Mouse (Mus musculus) embryonic facial prominence, embryonic 10.5 days (tissue): Measurements from ENCODE around the gene Arhgef3. TPM values are rescaled to one million over a fixed set of nuclear protein-coding genes. Genes with fewer than 3 reads are reported as not detected.

ENCODE experiments used
- DNase-seq: peaks from one replicate; pipeline ENCODE4 v3.0.0-alpha.2; 2017; ENCODE audit warnings: low spot score
- H3K27ac ChIP-seq: fragments of 300-500 bp; sonication (generic); replicated peaks from 2 replicates; pipeline ENCODE4 v1.5.1; 2016; ENCODE audit warnings: mild to moderate bottlenecking
- H3K27me3 ChIP-seq: fragments of 300-500 bp; sonication (generic); replicated peaks from 2 replicates; pipeline ENCODE4 v1.6.1; 2016; ENCODE audit warnings: low read depth, mild to moderate bottlenecking; ENCODE audit not compliant: poor library complexity, severe bottlenecking
- H3K36me3 ChIP-seq: fragments of 300-500 bp; sonication (generic); replicated peaks from 2 replicates; pipeline ENCODE4 v1.6.1; 2016; ENCODE audit warnings: mild to moderate bottlenecking, moderate library complexity
- H3K4me1 ChIP-seq: fragments of 300-500 bp; sonication (generic); 2 replicates; pipeline ENCODE4 v1.6.1; 2016
- H3K4me3 ChIP-seq: fragments of 300-500 bp; sonication (generic); 2 replicates; pipeline ENCODE4 v1.5.1; 2016; ENCODE audit warnings: mild to moderate bottlenecking, moderate library complexity
- H3K9me3 ChIP-seq: fragments of 300-500 bp; sonication (generic); 2 replicates; pipeline ENCODE4 v1.6.1; 2016; ENCODE audit warnings: mild to moderate bottlenecking
- WGBS: fragments of 180-500 bp; shearing (Covaris S2); methylation state at CpG from one replicate; pipeline ENCODE4 v1.1.7; 2016; 5-methylcytosine and 5-hydroxymethylcytosine counted together
- polyA plus RNA-seq: library from polyadenylated mRNA; unstranded; fragments of >200 nt; fragmentation: Nextera tagmentation; extraction: Ambion mirVana; gene quantifications from 2 replicates; pipeline ENCODE4 v1.2.1, GENCODE M21; 2016

Gene Arhgef3
- polyA plus RNA-seq, 1 experiment from 2014 or later, result 3.8 TPM

- H3K4me1 ChIP-seq, result peaks cover 16% of the 10 kb centered on the region
- H3K9me3 ChIP-seq, result no peaks in the 10 kb centered on the region
- no peak overlapping the region for H3K4me3 ChIP-seq
- H3K27ac ChIP-seq, result no peak overlapping the region
- no peaks in the 10 kb centered on the region for H3K36me3 ChIP-seq
- 84% methylated on average over 5 of the region's 5 CpGs for WGBS
- no peak for DNase-seq
- H3K27me3 ChIP-seq, result peaks cover 46% of the 10 kb centered on the region
Measured at GRCm38 (mm10) chr14:27118546-27118945, 3.8 kb downstream of the Arhgef3 start.

GRCm38 (mm10) chr14:27122646-27123045 is 7.9 kb downstream of the Arhgef3 start:
- H3K4me1 ChIP-seq, result peaks cover 5% of the 10 kb centered on the region; the same call in 1 of the 2 replicates
- no peaks in the 10 kb centered on the region for H3K36me3 ChIP-seq
- no peak overlapping the region for H3K4me3 ChIP-seq
- no peak overlapping the region for H3K27ac ChIP-seq
- 73% methylated on average over 3 of the region's 3 CpGs for WGBS
- H3K27me3 ChIP-seq, result peaks cover 10% of the 10 kb centered on the region
- DNase-seq, result no peak
- no peaks in the 10 kb centered on the region for H3K9me3 ChIP-seq

- no peak for DNase-seq
- Histone ChIP-seq H3K27me3 (peaks cover 2% of the 10 kb centered on the region), H3K36me3 (no peaks in the 10 kb centered on the region), H3K27ac (no peak overlapping the region), H3K4me1 (peaks cover 5% of the 10 kb centered on the region; the same call in 1 of the 2 replicates), H3K4me3 (no peak overlapping the region), H3K9me3 (no peaks in the 10 kb centered on the region)
- WGBS, result 63% methylated on average over 8 of the region's 8 CpGs
Measured at GRCm38 (mm10) chr14:27123543-27123942, 8.8 kb downstream of the Arhgef3 start.

- Histone ChIP-seq H3K4me3 (no peak overlapping the region), H3K27ac (no peak overlapping the region), H3K27me3 (no peaks in the 10 kb centered on the region), H3K9me3 (no peaks in the 10 kb centered on the region), H3K4me1 (no peaks in the 10 kb centered on the region), H3K36me3 (no peaks in the 10 kb centered on the region)
- WGBS, result 88% methylated on average over 3 of the region's 3 CpGs
- DNase-seq, result no peak
Measured at GRCm38 (mm10) chr14:27130031-27130430, 15.3 kb downstream of the Arhgef3 start.

- Histone ChIP-seq H3K27me3 (no peaks in the 10 kb centered on the region), H3K4me3 (no peak overlapping the region), H3K27ac (no peak overlapping the region), H3K4me1 (no peaks in the 10 kb centered on the region), H3K36me3 (no peaks in the 10 kb centered on the region), H3K9me3 (no peaks in the 10 kb centered on the region)
- WGBS, result 78% methylated on average over 1 of the region's 1 CpGs
- DNase-seq, result no peak
Measured at GRCm38 (mm10) chr14:27130676-27131075, 16.0 kb downstream of the Arhgef3 start.

GRCm38 (mm10) chr14:27131521-27131920 is 16.8 kb downstream of the Arhgef3 start:
- H3K27me3 ChIP-seq, result no peaks in the 10 kb centered on the region
- no peak overlapping the region for H3K27ac ChIP-seq
- DNase-seq, result no peak
- WGBS, result 65% methylated on average over 1 of the region's 1 CpGs
- no peaks in the 10 kb centered on the region for H3K36me3 ChIP-seq
- H3K4me1 ChIP-seq, result no peaks in the 10 kb centered on the region
- no peak overlapping the region for H3K4me3 ChIP-seq
- no peaks in the 10 kb centered on the region for H3K9me3 ChIP-seq

GRCm38 (mm10) chr14:27138891-27139290 is 24.2 kb downstream of the Arhgef3 start:
- Histone ChIP-seq H3K4me1 (peaks cover 7% of the 10 kb centered on the region), H3K9me3 (no peaks in the 10 kb centered on the region), H3K27me3 (no peaks in the 10 kb centered on the region), H3K36me3 (no peaks in the 10 kb centered on the region), H3K27ac (no peak overlapping the region), H3K4me3 (no peak overlapping the region)
- 93% methylated on average over 9 of the region's 9 CpGs for WGBS
- DNase-seq, result no peak

- 87% methylated on average over 3 of the region's 3 CpGs for WGBS
Measured at GRCm38 (mm10) chr14:27139968-27140367, 25.3 kb downstream of the Arhgef3 start.

GRCm38 (mm10) chr14:27141486-27141885 is 26.8 kb downstream of the Arhgef3 start:
- Histone ChIP-seq H3K9me3 (no peaks in the 10 kb centered on the region), H3K27me3 (no peaks in the 10 kb centered on the region), H3K36me3 (no peaks in the 10 kb centered on the region), H3K4me1 (peaks cover 21% of the 10 kb centered on the region), H3K4me3 (no peak overlapping the region), H3K27ac (no peak overlapping the region)
- 30% methylated on average over 3 of the region's 3 CpGs for WGBS
- no peak for DNase-seq

More at GRCm38 (mm10) chr14:27139968-27140367, 25.3 kb downstream of the Arhgef3 start:
- Histone ChIP-seq H3K4me1 (peaks cover 13% of the 10 kb centered on the region), H3K27ac (no peak overlapping the region), H3K4me3 (no peak overlapping the region), H3K27me3 (no peaks in the 10 kb centered on the region), H3K36me3 (no peaks in the 10 kb centered on the region), H3K9me3 (no peaks in the 10 kb centered on the region)
- no peak for DNase-seq

GRCm38 (mm10) chr14:27142680-27143079 is 28.0 kb downstream of the Arhgef3 start:
- H3K27ac ChIP-seq, result no peak overlapping the region
- 93% methylated on average over 5 of the region's 5 CpGs for WGBS
- no peak for DNase-seq
- H3K27me3 ChIP-seq, result no peaks in the 10 kb centered on the region
- no peaks in the 10 kb centered on the region for H3K9me3 ChIP-seq
- H3K36me3 ChIP-seq, result no peaks in the 10 kb centered on the region
- peaks cover 21% of the 10 kb centered on the region for H3K4me1 ChIP-seq
- H3K4me3 ChIP-seq, result no peak overlapping the region

- H3K4me3 ChIP-seq, result no peak overlapping the region
- peak; percentile 26 for DNase-seq
- H3K36me3 ChIP-seq, result no peaks in the 10 kb centered on the region
- no peaks in the 10 kb centered on the region for H3K27me3 ChIP-seq
- 50% methylated on average over 8 of the region's 8 CpGs for WGBS
- H3K27ac ChIP-seq, result peak overlapping the region; percentile 40; the same call in 1 of the 2 replicates
- no peaks in the 10 kb centered on the region for H3K9me3 ChIP-seq
- H3K4me1 ChIP-seq, result peaks cover 26% of the 10 kb centered on the region
Measured at GRCm38 (mm10) chr14:27145171-27146045, 30.7 kb downstream of the Arhgef3 start.

- Histone ChIP-seq H3K9me3 (no peaks in the 10 kb centered on the region), H3K27ac (no peak overlapping the region), H3K4me3 (no peak overlapping the region), H3K27me3 (no peaks in the 10 kb centered on the region), H3K36me3 (no peaks in the 10 kb centered on the region), H3K4me1 (peaks cover 34% of the 10 kb centered on the region)
- 87% methylated on average over 7 of the region's 7 CpGs for WGBS
- no peak for DNase-seq
Measured at GRCm38 (mm10) chr14:27147726-27148125, 33.0 kb downstream of the Arhgef3 start.

GRCm38 (mm10) chr14:27149401-27149800 is 34.7 kb downstream of the Arhgef3 start:
- H3K27me3 ChIP-seq, result no peaks in the 10 kb centered on the region
- WGBS, result 90% methylated on average over 5 of the region's 5 CpGs
- no peak overlapping the region for H3K4me3 ChIP-seq
- H3K4me1 ChIP-seq, result peaks cover 28% of the 10 kb centered on the region
- H3K36me3 ChIP-seq, result no peaks in the 10 kb centered on the region
- H3K27ac ChIP-seq, result no peak overlapping the region
- no peak for DNase-seq
- H3K9me3 ChIP-seq, result no peaks in the 10 kb centered on the region
